ENCODE assay signal across 8 mouse cellular contexts in the genomic region with DNA sequence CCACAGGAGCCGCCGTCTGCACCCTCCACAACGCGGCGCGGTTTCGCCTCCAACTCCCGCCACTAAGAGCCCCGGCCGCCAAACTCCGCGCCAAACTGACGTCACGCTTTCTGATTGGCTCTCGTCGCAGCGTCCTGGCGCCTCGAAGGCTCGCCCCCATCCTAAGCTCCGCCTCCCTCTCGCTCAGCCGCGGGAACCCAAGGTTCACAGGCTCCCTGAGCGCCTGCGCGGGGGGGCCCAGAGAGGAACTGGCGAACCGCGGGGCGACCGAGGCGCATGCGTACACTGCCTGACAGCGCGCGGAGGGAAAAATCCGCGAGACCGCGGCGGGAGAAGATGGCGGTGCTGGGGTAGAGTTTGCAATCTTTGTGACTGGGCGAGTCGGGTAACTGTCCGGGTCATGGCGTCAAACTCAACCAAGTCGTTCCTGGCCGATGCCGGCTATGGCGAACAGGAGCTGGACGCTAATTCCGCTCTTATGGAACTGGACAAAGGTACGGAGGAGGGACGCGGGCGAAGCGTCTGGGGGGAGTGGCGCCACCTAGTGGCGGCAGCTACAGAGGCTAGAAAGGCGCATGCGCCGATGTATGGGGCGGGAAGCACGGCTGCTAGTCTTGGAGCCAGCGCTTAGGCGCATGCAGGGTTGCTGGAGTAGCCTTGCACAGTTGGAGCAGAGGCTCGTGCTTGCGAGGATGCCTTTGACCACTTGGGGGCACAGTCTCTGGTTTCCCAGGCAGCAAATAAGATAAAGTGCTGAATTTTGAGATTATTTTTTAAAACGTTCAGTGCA. TPM values are rescaled to one million over a fixed set of nuclear protein-coding genes. Genes with fewer than 3 reads are reported as not detected.
DNase-seq lines count a peak whose midpoint lies in the region; ATAC-seq lines count a peak whose summit lies in the region.

TSS of gene Dtl (minus strand) at position 87 of the 790 bp plus-strand sequence.
TSS of gene Ints7 (plus strand) at position 179 of the 790 bp plus-strand sequence.

- peaks cover 4 to 28% of the 10 kb centered on the region in 2 experiments for H3K4me1 ChIP-seq in heart, embryonic 14.5 days (ENCODE audit: control insufficient read depth in 2 of 2, insufficient read depth in 2 of 2, low read length in 2 of 2)
- peaks cover 39% of the 10 kb centered on the region for H3K4me1 ChIP-seq in liver, embryonic 13.5 days (replicated peaks)
- peaks cover 17% of the 10 kb centered on the region for H3K4me1 ChIP-seq in stomach, embryonic 16.5 days (ENCODE audit: control insufficient read depth, insufficient read depth, low read length)

- peaks cover 4% of the 10 kb centered on the region; the same call in 1 of the 2 replicates for H3K36me3 ChIP-seq in heart, embryonic 14.5 days (ENCODE audit: control insufficient read depth, insufficient read depth, low read length)
- peaks cover 34% of the 10 kb centered on the region for H3K36me3 ChIP-seq in liver, embryonic 13.5 days
- H3K36me3 ChIP-seq in stomach, embryonic 16.5 days (ENCODE audit: control insufficient read depth, insufficient read depth, low read length), result peaks cover 8% of the 10 kb centered on the region

- DNase-seq in c-Kit-negative CD71-positive TER-119-positive erythroid progenitor cells, embryonic 14.5 days (ENCODE audit: low read depth, low spot score), result peak; percentile 100
- DNase-seq in fibroblast of lung, adult 2 months (ENCODE audit: low read depth), result peak; percentile 96
- DNase-seq in kidney, postnatal 14 days, result peak; percentile 100
- DNase-seq in liver, embryonic 13.5 days, result peak; percentile 99
- peak; percentile 99 for DNase-seq in neural tube, embryonic 10.5 days (ENCODE audit: extremely low spot score, low spot score)

- peak within 1 kb of the TSS; percentile 94 to 98 for H3K27ac ChIP-seq in heart, embryonic 14.5 days (replicated peaks in 1 of 2; ENCODE audit: control insufficient read depth in 1 of 2, insufficient read depth in 1 of 2, low read depth in 2 of 2, low read length in 2 of 2)
- H3K27ac ChIP-seq in liver, embryonic 13.5 days, result peak within 1 kb of the TSS; percentile 84
- peak within 1 kb of the TSS; percentile 97 for H3K27ac ChIP-seq in stomach, embryonic 16.5 days (ENCODE audit: low read length)

- H3K27me3 ChIP-seq in heart, embryonic 14.5 days (ENCODE audit: control insufficient read depth, insufficient read depth, low read length), result no peaks in the 10 kb centered on the region
- H3K27me3 ChIP-seq in liver, embryonic 13.5 days, result no peaks in the 10 kb centered on the region
- H3K27me3 ChIP-seq in stomach, embryonic 16.5 days (ENCODE audit: control insufficient read depth, insufficient read depth, low read length), result no peaks in the 10 kb centered on the region

- peaks cover 6% of the 10 kb centered on the region; the same call in 1 of the 2 replicates for H3K9me3 ChIP-seq in heart, embryonic 14.5 days (ENCODE audit: control insufficient read depth, low read length)
- no peaks in the 10 kb centered on the region for H3K9me3 ChIP-seq in liver, embryonic 13.5 days (replicated peaks)
- peaks cover 3% of the 10 kb centered on the region; the same call in 1 of the 2 replicates for H3K9me3 ChIP-seq in stomach, embryonic 16.5 days (replicated peaks; ENCODE audit: control insufficient read depth, low read length)

- H3K4me3 ChIP-seq in heart, embryonic 14.5 days (ENCODE audit: control insufficient read depth in 1 of 2, insufficient read depth in 1 of 2, low read depth in 1 of 2, low read length in 2 of 2), result peak within 1 kb of the TSS; percentile 78 to 86
- H3K4me3 ChIP-seq in liver, embryonic 13.5 days (replicated peaks), result peak within 1 kb of the TSS; percentile 94
- peak within 1 kb of the TSS; percentile 92 for H3K4me3 ChIP-seq in stomach, embryonic 16.5 days (replicated peaks; ENCODE audit: low read length)

- peak within 1 kb of the TSS; percentile 89 for H3K4me2 ChIP-seq in heart, embryonic 14.5 days (ENCODE audit: low read length)
- H3K4me2 ChIP-seq in liver, embryonic 13.5 days, result peak within 1 kb of the TSS; percentile 85
- peak within 1 kb of the TSS; percentile 82 for H3K4me2 ChIP-seq in stomach, embryonic 16.5 days (ENCODE audit: low read depth, low read length)

- WGBS in heart, embryonic 14.5 days, result under 1% methylated on average over 70 of the region's 70 CpGs
- WGBS in liver, embryonic 13.5 days (ENCODE audit: insufficient replicate concordance), result under 1% methylated on average over 70 of the region's 70 CpGs
- WGBS in stomach, embryonic 16.5 days, result under 1% methylated on average over 70 of the region's 70 CpGs

- H3K9ac ChIP-seq in heart, embryonic 14.5 days (ENCODE audit: low read length), result peak within 1 kb of the TSS; percentile 82
- peak within 1 kb of the TSS; percentile 88 for H3K9ac ChIP-seq in liver, embryonic 13.5 days
- peak within 1 kb of the TSS; percentile 87 for H3K9ac ChIP-seq in stomach, embryonic 16.5 days (ENCODE audit: low read length)

- ATAC-seq in CD4-positive, CD25-positive, alpha-beta regulatory T cell, adult 4 months, result peak; percentile 88
- peak; percentile 99 for ATAC-seq in heart, embryonic 14.5 days (ENCODE audit: insufficient number of reproducible peaks, insufficient read depth, low FRiP score, low read depth)
- peak; percentile 96 for ATAC-seq in liver, embryonic 13.5 days (ENCODE audit: low read depth)
- ATAC-seq in stomach, embryonic 16.5 days (ENCODE audit: insufficient read depth, low FRiP score), result peak; percentile 98

RNA-seq across cellular contexts. Expression of gene Dtl, which starts in this region (rescaled TPM):
- polyA plus RNA-seq in CD4-positive, CD25-positive, alpha-beta regulatory T cell, adult 4 months (2017; shearing (Covaris generic)), result 1 to 10 TPM; 7.1 to 9.9 TPM
- 27.2 and 30.4 TPM in 2 replicates for polyA plus RNA-seq in heart, embryonic 14.5 days (2014; fragmentation: Nextera tagmentation; extraction: Ambion mirVana)
- 36.6 and 43.0 TPM in 2 replicates for polyA plus RNA-seq in liver, embryonic 13.5 days (2015; fragmentation: Nextera tagmentation; extraction: Ambion mirVana)
- 37.6 and 39.9 TPM in 2 replicates for polyA plus RNA-seq in stomach, embryonic 16.5 days (2015; fragmentation: Nextera tagmentation; extraction: Ambion mirVana)

RNA-seq across cellular contexts. Expression of gene Ints7, which starts in this region (rescaled TPM):
- 10 to 100 TPM; 36.7 to 50.6 TPM for polyA plus RNA-seq in CD4-positive, CD25-positive, alpha-beta regulatory T cell, adult 4 months (2017; shearing (Covaris generic))
- 36.4 and 38.2 TPM in 2 replicates for polyA plus RNA-seq in heart, embryonic 14.5 days (2014; fragmentation: Nextera tagmentation; extraction: Ambion mirVana)
- polyA plus RNA-seq in liver, embryonic 13.5 days (2015; fragmentation: Nextera tagmentation; extraction: Ambion mirVana), result 25.0 and 30.3 TPM in 2 replicates
- 46.1 and 47.8 TPM in 2 replicates for polyA plus RNA-seq in stomach, embryonic 16.5 days (2015; fragmentation: Nextera tagmentation; extraction: Ambion mirVana)

Comparison
In these comparisons a context has a peak if more than half of its experiments do, and no peak if none do; other contexts are left out.
1. Peak in every context shown above with its lines: DNase-seq, ATAC-seq, H3K4me3 ChIP-seq and H3K27ac ChIP-seq.